Mouse (Mus musculus): ENCODE results near the gene Ttc41.

GRCm38 (mm10) chr10:86755816-86756502 is 50.3 kb downstream of the Ttc41 start:
- TF ChIP-seq EP300 (IDR thresholded peaks at IDR 0.05; ENCODE audit: low read depth) (no peak), CTCF (IDR thresholded peaks at IDR 0.05; ENCODE audit: low read depth) (no peak)

Data from liver, postnatal 0 days (tissue).